Mouse (Mus musculus) limb, embryonic 14.5 days (tissue): Measurements from ENCODE around the gene Lig3. TPM values are rescaled to one million over a fixed set of nuclear protein-coding genes. Genes with fewer than 3 reads are reported as not detected.

Experiments used
- ATAC-seq: fragments of 200-750 bp; cut with Nextera tagmentation; 2 replicates; pipeline ENCODE4 v1.8.0; 2017; ENCODE audit warnings: low read depth, moderate number of reproducible peaks, moderate TSS enrichment; ENCODE audit not compliant: low FRiP score
- DNase-seq: peaks from one replicate; pipeline ENCODE4 v3.0.0-alpha.2; 2015; ENCODE audit warnings: low spot score
- H3K27ac ChIP-seq: fragments of 300-500 bp; sonication (generic); replicated peaks from 2 replicates; pipeline ENCODE4 v1.5.1; 2014; ENCODE audit warnings: low read depth, mild to moderate bottlenecking, low read length, moderate library complexity, mixed read lengths
- H3K27me3 ChIP-seq: fragments of 300-500 bp; sonication (generic); 2 replicates; pipeline ENCODE4 v1.6.1; 2014; ENCODE audit warnings: low read length, mixed read lengths; ENCODE audit not compliant: control insufficient read depth, insufficient read depth
- H3K36me3 ChIP-seq: fragments of 300-500 bp; sonication (generic); 2 replicates; pipeline ENCODE4 v1.6.1; 2014; ENCODE audit warnings: mild to moderate bottlenecking, low read length, moderate library complexity, mixed read lengths; ENCODE audit not compliant: control insufficient read depth, insufficient read depth
- H3K4me1 ChIP-seq: fragments of 300-500 bp; sonication (generic); 2 replicates; pipeline ENCODE4 v1.6.1; 2014; ENCODE audit warnings: antibody characterized with exemption, low read length, mixed read lengths; ENCODE audit not compliant: control insufficient read depth, insufficient read depth
- H3K4me2 ChIP-seq: fragments of 300-500 bp; sonication (generic); replicated peaks from 2 replicates; pipeline ENCODE4 v1.6.1; 2014; ENCODE audit warnings: low read depth, mild to moderate bottlenecking, low read length, moderate library complexity; ENCODE audit not compliant: severe bottlenecking
- H3K4me3 ChIP-seq: fragments of 300-500 bp; sonication (generic); replicated peaks from 2 replicates; pipeline ENCODE4 v1.5.1; 2014; ENCODE audit warnings: low read length
- H3K9ac ChIP-seq: fragments of 300-500 bp; sonication (generic); 2 replicates; pipeline ENCODE4 v1.6.1; 2014; ENCODE audit warnings: mild to moderate bottlenecking, low read depth, low read length, moderate library complexity; ENCODE audit not compliant: severe bottlenecking
- H3K9me3 ChIP-seq: fragments of 300-500 bp; sonication (generic); 2 replicates; pipeline ENCODE4 v1.6.1; 2016; ENCODE audit warnings: low read length; ENCODE audit not compliant: control insufficient read depth
- POLR2A ChIP-seq: fragments of 200-500 bp; IDR thresholded peaks from 2 replicates; pipeline ENCODE4 v1.8.0; 2012; ENCODE audit warnings: inconsistent platforms, mild to moderate bottlenecking, moderate library complexity, borderline replicate concordance; ENCODE audit not compliant: insufficient read depth, insufficient read length; ENCODE audit errors: extremely low read depth
- WGBS: fragments of 180-500 bp; shearing (Covaris S2); extraction: QIAGEN DNeasy Blood & Tissue Kit; methylation state at CpG from one replicate; pipeline ENCODE4 v1.1.7; 2014; 5-methylcytosine and 5-hydroxymethylcytosine counted together
- polyA plus RNA-seq, 2 experiments: library from polyadenylated mRNA; depleted of rRNA in 1 of 2; stranded (reverse) in 1 of 2; unstranded in 1 of 2; fragments of >200 nt; fragmentation: Nextera tagmentation in 1 of 2; extraction: Ambion mirVana in 1 of 2; gene quantifications; 2 replicates each; pipeline versions ENCODE4 v1.2.1 to v1.2.3; 2012 to 2014

The Lig3 gene
- polyA plus RNA-seq (2012; rRNA removed): 35.8 and 37.8 TPM in 2 replicates
- polyA plus RNA-seq (2014; fragmentation: Nextera tagmentation; extraction: Ambion mirVana): 38.6 and 40.1 TPM in 2 replicates

GRCm38 (mm10) chr11:82780983-82781903 is at the start of gene Lig3:
Lig3 (plus strand) TSS chr11:82781108.
- H3K4me1 ChIP-seq: peaks cover 12% of the 10 kb centered on the region
- WGBS: under 1% methylated on average over 57 of the region's 90 CpGs
- peak within 1 kb of the TSS; percentile 84 for H3K4me3 ChIP-seq
- H3K27me3 ChIP-seq: no peaks in the 10 kb centered on the region
- H3K4me2 ChIP-seq: peak within 1 kb of the TSS; percentile 65
- peak; percentile 97 for ATAC-seq
- H3K27ac ChIP-seq: peak within 1 kb of the TSS; percentile 96
- peak within 1 kb of the TSS; percentile 94 for H3K9ac ChIP-seq
- peak; percentile 39; the same call in 1 of the 2 replicates for TF ChIP-seq POLR2A
- no peaks in the 10 kb centered on the region for H3K9me3 ChIP-seq
- H3K36me3 ChIP-seq: peaks cover 24% of the 10 kb centered on the region
- peak; percentile 95 for DNase-seq

GRCm38 (mm10) chr11:82734227-82734626 is 46.7 kb upstream of the Lig3 start:
- DNase-seq: no peak
- H3K4me3 ChIP-seq: no peak overlapping the region

GRCm38 (mm10) chr11:82739006-82739405 is 41.9 kb upstream of the Lig3 start:
- no peak overlapping the region for H3K27ac ChIP-seq
- no peak overlapping the region for H3K4me2 ChIP-seq
- H3K9me3 ChIP-seq: no peaks in the 10 kb centered on the region
- H3K27me3 ChIP-seq: no peaks in the 10 kb centered on the region
- ATAC-seq: no peak
- H3K36me3 ChIP-seq: no peaks in the 10 kb centered on the region
- no peak overlapping the region for H3K4me3 ChIP-seq
- DNase-seq: no peak
- no peak overlapping the region for H3K9ac ChIP-seq
- TF ChIP-seq POLR2A: no peak
- H3K4me1 ChIP-seq: no peaks in the 10 kb centered on the region

More at GRCm38 (mm10) chr11:82734227-82734626, 46.7 kb upstream of the Lig3 start:
- Histone ChIP-seq H3K4me2 (no peak overlapping the region), H3K36me3 (no peaks in the 10 kb centered on the region), H3K9ac (no peak overlapping the region), H3K9me3 (no peaks in the 10 kb centered on the region), H3K27ac (no peak overlapping the region), H3K27me3 (no peaks in the 10 kb centered on the region), H3K4me1 (no peaks in the 10 kb centered on the region)
- ATAC-seq: no peak
- no peak for TF ChIP-seq POLR2A

- no peak for DNase-seq
- 35% methylated on average over 6 of the region's 6 CpGs for WGBS
- no peak for TF ChIP-seq POLR2A
These were observed 34.8 kb upstream of the Lig3 start for GRCm38 (mm10) chr11:82746138-82746537.

GRCm38 (mm10) chr11:82746857-82747366 is 34.0 kb upstream of the Lig3 start:
- H3K4me1 ChIP-seq: no peaks in the 10 kb centered on the region
- no peak for TF ChIP-seq POLR2A
- DNase-seq: no peak
- no peak for ATAC-seq
- H3K4me3 ChIP-seq: no peak overlapping the region
- H3K27me3 ChIP-seq: no peaks in the 10 kb centered on the region
- H3K9ac ChIP-seq: no peak overlapping the region
- no peaks in the 10 kb centered on the region for H3K36me3 ChIP-seq
- H3K9me3 ChIP-seq: no peaks in the 10 kb centered on the region
- no peak overlapping the region for H3K4me2 ChIP-seq
- 78% methylated on average over 8 of the region's 8 CpGs for WGBS
- H3K27ac ChIP-seq: no peak overlapping the region

More at GRCm38 (mm10) chr11:82746138-82746537, 34.8 kb upstream of the Lig3 start:
- Histone ChIP-seq H3K27me3 (no peaks in the 10 kb centered on the region), H3K36me3 (no peaks in the 10 kb centered on the region), H3K27ac (no peak overlapping the region), H3K4me2 (no peak overlapping the region), H3K9ac (no peak overlapping the region), H3K4me1 (no peaks in the 10 kb centered on the region), H3K9me3 (no peaks in the 10 kb centered on the region), H3K4me3 (no peak overlapping the region)
- no peak for ATAC-seq
